Mouse (Mus musculus) olfactory bulb, adult 2 months (tissue): ENCODE measurements around the gene Evx2. TPM values are rescaled to one million over a fixed set of nuclear protein-coding genes. Genes with fewer than 3 reads are reported as not detected.

Source experiments
- H3K27ac ChIP-seq: fragments of 200-500 bp; 2 replicates; pipeline ENCODE4 v1.5.1; 2012; ENCODE audit warnings: low read depth, low read length; ENCODE audit not compliant: insufficient read depth
- H3K4me1 ChIP-seq: fragments of 200-500 bp; 2 replicates; pipeline ENCODE4 v1.6.1; 2012; ENCODE audit warnings: low read length; ENCODE audit not compliant: control insufficient read depth, insufficient read depth
- H3K4me3 ChIP-seq: fragments of 200-500 bp; 2 replicates; pipeline ENCODE4 v1.5.1; 2012; ENCODE audit warnings: mild to moderate bottlenecking, low read depth, low read length, moderate library complexity; ENCODE audit not compliant: insufficient read depth
- CTCF ChIP-seq: fragments of 200-500 bp; IDR thresholded peaks from 2 replicates; pipeline ENCODE4 v1.5.1; 2012; ENCODE audit warnings: low read depth, mild to moderate bottlenecking, low read length, moderate library complexity; ENCODE audit not compliant: insufficient read depth
- POLR2A ChIP-seq: fragments of 200-500 bp; IDR thresholded peaks from 2 replicates; pipeline ENCODE4 v1.6.1; 2012; ENCODE audit warnings: mild to moderate bottlenecking, low read depth, low read length, moderate library complexity; ENCODE audit not compliant: insufficient read depth
- WGBS: fragments of 180-500 bp; shearing (Covaris S2); methylation state at CpG from one replicate; pipeline ENCODE4 v1.1.7; 2018; 5-methylcytosine and 5-hydroxymethylcytosine counted together
- polyA plus RNA-seq: library from polyadenylated mRNA; stranded (reverse); fragments of >200 nt; gene quantifications from 2 replicates; pipeline ENCODE4 v1.2.4, GENCODE M21; 2012; ENCODE audit warnings: low replicate concordance; ENCODE audit not compliant: missing spikeins, insufficient read depth, insufficient read length

Evx2 gene
- polyA plus RNA-seq, 1 experiment = not detected

DNA sequence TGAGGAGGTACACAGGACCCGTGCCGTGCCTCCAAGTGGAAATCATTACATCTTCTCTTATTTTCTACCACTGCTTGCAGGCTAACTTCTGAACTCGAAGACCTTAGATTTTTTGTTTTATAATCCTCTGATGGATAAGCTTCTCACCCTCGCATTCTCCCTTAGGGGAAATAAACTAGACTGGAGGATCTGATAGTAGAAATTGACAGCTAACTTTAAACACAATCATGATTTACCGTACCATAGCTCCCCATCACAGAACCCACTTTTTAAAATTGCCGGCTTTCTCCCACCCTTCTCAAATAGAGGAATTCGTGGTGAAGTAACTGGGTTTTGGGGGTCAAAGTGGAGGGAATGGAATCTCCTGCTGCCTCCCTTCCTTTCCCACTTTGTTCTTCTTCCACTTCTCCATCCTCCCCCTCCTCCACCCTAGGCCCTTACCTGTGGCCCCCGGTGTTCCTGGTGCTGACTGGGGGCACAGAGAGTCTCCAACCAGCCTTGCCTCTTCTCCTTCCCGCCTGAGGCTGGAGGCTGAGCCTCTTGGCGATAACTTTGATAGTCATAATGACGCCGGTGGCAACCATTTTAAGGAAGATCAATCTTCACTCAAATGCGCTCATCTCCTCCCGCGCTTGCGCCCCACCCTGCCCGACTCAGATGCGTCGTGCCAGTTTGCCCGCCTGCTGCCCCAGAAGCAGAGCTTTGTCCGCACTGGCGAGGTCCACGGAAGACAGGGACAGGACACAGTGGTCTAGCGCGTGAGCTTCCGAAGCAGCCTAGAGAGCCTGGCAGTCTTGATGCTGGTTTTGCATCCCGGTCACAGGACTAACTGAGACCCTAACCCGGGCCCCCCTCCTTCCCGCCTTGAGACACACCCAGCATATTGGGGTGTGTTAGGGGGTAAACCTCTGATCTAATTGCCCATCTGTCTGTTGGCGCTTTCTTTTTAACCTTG lies 1.3 kb upstream of the Evx2 start:
- Histone ChIP-seq H3K27ac (no peak overlapping the region), H3K4me3 (no peak overlapping the region), H3K4me1 (0 out of 2 replicates have a peak, but pooled peaks cover 3% of the 10 kb centered on the region)
- TF ChIP-seq POLR2A (no peak), CTCF (no peak)
- WGBS = 3% methylated on average over 30 of the region's 30 CpGs

DNA sequence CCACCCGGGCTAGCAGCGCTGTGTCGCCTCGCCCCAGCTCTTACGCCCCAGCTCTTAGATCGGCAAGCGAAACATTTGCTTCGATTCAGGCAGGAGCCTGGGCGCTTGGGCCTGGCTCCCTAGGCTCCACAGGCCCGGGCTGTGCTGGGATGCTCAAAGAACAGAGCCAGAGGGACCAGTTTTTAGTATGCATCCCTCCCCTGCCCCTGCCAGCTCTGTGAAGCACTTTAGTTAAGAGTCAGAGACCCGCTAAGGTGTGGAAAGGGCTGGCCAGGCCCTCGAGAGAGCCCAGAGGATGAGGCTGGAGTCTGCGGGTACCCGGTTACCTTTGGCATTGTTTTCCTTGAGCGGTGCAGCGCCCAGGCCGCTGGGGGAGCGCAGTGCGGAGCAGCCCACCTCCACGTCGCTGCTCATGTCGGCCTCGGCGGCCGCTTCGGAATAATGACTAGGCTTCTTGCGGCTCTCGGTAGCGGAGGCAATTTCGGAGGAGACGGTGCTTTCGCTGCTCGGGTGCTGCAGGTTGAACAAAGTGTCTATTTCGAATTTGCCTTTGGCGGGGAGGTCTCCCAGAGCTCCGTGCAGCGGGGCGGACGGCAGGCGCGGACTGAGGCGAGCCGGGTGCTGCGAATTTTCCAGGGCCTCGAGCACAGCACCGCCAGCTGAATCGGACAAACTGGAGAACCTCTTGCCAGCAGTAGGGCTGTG lies 538 bp downstream of the Evx2 start:
- TF ChIP-seq POLR2A (no peak), CTCF (no peak)
- Histone ChIP-seq H3K4me3 (no peak overlapping the region), H3K27ac (no peak overlapping the region), H3K4me1 (0 out of 2 replicates have a peak, but pooled peaks cover 3% of the 10 kb centered on the region)
- 3% methylated on average over 47 of the region's 47 CpGs for WGBS

GRCm38 (mm10) chr2:74658024-74658666 lies 1.2 kb downstream of the Evx2 start:
- no peak for TF ChIP-seq POLR2A
- no peak for TF ChIP-seq CTCF
- 3% methylated on average over 15 of the region's 15 CpGs for WGBS
- no peak overlapping the region for H3K4me3 ChIP-seq
- no peak overlapping the region for H3K27ac ChIP-seq
- H3K4me1 ChIP-seq = 0 out of 2 replicates have a peak, but pooled peaks cover 3% of the 10 kb centered on the region

DNA sequence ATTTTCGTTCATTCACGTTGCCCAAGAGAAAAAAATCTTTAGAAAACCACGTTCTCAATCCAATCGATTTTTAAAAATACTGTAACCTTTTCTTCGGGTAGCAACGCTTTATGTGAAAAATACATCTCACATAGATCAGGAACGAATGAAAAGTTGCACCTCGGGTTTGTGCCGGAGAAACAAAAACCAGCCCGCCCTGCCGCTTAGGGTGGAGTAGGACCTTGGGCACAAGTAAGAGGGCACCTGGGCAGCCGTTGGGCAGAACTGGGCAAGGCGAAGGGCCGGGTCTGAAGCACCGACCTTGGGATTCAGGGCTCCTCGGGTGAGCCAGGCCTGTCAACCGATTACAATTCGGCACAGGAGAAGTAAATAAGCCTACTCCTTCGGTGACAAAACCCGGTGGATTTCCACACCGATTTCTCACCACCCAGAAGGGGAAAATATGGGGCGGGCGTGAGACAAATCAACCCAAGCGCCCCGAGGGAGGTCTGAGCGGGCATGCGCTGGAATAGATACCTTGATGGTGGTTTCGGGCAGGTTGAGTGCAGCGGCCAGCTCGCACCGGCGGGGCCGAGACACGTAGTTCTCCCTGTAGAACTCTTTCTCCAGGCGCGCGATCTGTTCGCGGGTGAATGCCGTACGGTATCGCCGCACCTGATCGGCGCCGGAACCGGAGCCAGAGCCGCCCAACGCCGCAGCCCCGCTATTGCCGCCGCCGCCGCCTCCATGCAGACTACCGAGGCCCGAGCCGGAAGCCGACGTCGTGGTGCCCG lies 1.9 kb downstream of the Evx2 start:
- Histone ChIP-seq H3K4me3 (no peak overlapping the region), H3K4me1 (0 out of 2 replicates have a peak, but pooled peaks cover 3% of the 10 kb centered on the region), H3K27ac (no peak overlapping the region)
- TF ChIP-seq POLR2A (no peak), CTCF (no peak)
- WGBS = 4% methylated on average over 62 of the region's 62 CpGs

DNA sequence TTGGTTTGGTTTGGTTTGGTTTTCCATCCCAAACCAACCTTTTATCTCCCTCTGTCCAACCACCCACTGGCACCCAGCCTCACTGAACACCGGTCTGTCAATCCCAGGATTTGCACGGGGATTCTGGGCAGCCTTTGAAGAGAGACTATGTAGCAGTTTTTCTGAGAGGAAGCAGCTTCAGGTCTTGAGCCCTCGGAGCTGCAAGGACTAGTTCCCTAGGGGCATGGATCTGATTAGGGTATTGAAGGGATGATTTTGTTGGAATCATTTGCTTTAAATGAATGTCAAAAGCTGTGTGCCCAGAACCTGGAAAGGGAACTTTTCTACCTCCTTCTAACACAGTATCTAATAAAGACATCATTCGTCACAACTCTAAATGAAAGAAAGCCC lies 2.7 kb downstream of the Evx2 start:
- no peak overlapping the region for H3K4me3 ChIP-seq
- H3K27ac ChIP-seq = no peak overlapping the region
- 7% methylated on average over 4 of the region's 4 CpGs for WGBS
- no peak for TF ChIP-seq POLR2A
- TF ChIP-seq CTCF = no peak
- H3K4me1 ChIP-seq = 0 out of 2 replicates have a peak, but pooled peaks cover 3% of the 10 kb centered on the region

DNA sequence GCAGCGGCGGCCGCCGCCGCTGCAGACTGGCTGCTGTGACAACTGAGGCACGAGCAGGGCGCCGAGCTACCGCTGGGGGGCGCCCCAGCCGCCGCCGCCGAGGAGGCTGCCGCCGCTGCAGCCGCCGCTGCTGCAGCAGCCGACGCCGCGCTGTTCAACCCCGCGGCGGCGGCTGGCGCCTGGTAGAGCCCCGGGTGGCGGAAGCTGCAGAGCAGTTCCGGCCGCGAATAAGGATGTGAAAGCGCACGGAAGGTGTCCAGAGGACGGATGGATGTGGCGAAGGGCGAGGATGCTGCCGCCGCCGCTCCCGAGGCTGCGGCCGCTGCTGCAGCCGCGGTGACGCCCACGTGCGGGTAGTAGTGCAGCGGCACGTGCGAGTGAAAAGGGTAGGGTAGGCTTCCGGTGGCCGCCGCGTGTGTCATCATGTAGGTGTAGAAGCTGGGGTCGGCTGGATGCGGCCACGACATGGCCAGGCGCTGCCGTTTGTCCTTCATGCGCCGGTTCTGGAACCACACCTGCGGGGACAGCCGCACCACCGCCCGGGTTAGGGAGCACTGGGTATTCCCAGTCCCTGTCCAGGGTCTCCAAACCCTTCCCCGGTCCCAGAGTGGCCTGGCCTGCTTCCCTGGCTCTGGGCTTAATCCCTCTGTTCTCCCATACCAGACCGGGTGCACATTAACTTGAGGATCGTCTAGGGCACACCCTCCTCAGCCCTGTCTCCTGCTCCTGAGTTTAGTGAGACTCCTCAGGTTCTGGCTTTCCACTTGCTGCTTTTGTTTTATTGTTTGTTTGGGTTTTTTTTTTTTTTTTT lies 3.3 kb downstream of the Evx2 start:
- TF ChIP-seq CTCF = no peak
- 0 out of 2 replicates have a peak, but pooled peaks cover 3% of the 10 kb centered on the region for H3K4me1 ChIP-seq
- WGBS = 3% methylated on average over 68 of the region's 69 CpGs
- H3K27ac ChIP-seq = no peak overlapping the region
- no peak overlapping the region for H3K4me3 ChIP-seq

DNA sequence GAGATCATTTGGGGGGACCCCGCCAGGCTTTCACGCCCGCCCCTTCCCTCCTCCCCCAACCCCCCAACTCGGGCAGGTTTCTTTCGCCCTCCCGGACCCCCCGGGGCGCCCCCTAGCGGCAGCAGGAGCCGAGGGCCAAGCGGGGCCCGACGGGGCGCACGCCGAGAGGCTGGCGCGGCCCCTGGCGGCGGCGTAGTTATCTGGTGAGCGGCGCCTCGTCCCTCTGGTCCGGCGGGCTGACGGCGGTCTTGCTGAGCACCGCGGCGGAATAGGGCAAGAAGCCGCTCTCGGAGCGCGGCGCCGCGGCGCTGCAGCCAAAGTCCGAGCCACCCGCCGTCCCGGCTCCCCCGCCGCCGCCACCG lies 4.0 kb downstream of the Evx2 start:
- Histone ChIP-seq H3K4me3 (no peak overlapping the region), H3K27ac (no peak overlapping the region), H3K4me1 (0 out of 2 replicates have a peak, but pooled peaks cover 3% of the 10 kb centered on the region)
- 4% methylated on average over 45 of the region's 47 CpGs for WGBS
- no peak for TF ChIP-seq POLR2A
- TF ChIP-seq CTCF = no peak

DNA sequence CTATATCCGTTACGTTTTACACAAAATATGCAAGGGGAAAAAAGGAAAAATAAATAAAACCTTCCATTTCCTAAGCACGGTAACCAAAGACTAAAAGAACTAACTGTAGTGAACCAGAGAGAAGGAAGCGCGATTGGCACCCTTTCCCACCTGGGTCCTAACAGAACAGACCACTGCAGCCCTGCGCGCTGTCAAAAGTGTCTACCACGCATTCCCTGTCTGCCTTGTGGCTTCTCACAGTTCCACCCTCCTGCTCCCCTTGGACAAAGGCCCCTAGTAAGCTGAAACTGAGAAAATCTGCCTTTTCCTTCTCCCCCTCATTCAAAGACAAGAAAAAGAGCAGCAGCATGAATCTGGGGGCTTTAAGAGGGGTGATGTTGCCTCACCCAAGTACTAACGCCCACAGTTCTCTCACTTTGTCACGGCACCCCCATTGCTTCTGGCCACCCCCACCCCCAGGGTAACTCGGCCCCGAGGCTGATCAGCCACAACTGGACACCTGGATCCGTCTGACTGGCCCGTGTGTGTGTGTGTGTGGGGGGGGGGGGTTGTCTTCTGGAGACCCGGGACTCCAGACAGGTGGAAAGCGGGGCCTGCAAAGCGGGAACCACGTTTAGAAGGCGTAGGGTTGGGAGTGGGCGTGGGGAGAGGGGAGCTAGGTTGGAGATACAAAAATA lies 4.5 kb downstream of the Evx2 start:
- Histone ChIP-seq H3K4me1 (0 out of 2 replicates have a peak, but pooled peaks cover 3% of the 10 kb centered on the region), H3K27ac (no peak overlapping the region), H3K4me3 (no peak overlapping the region)
- no peak for TF ChIP-seq CTCF
- no peak for TF ChIP-seq POLR2A
- 6% methylated on average over 20 of the region's 20 CpGs for WGBS
